Mouse (Mus musculus) midbrain, embryonic 15.5 days (tissue): Measurements from ENCODE around the gene Gbx1. TPM values are rescaled to one million over a fixed set of nuclear protein-coding genes. Genes with fewer than 3 reads are reported as not detected.

Experiments used
- ATAC-seq: fragments of 200-750 bp; cut with Nextera tagmentation; replicated peaks from 2 replicates; pipeline ENCODE4 v1.8.0; 2017; ENCODE audit warnings: moderate TSS enrichment
- H3K27ac ChIP-seq: fragments of 300-500 bp; sonication (generic); 2 replicates; pipeline ENCODE4 v1.5.1; 2015; ENCODE audit warnings: mild to moderate bottlenecking, inconsistent platforms
- H3K27me3 ChIP-seq: fragments of 300-500 bp; sonication (generic); replicated peaks from 2 replicates; pipeline ENCODE4 v1.6.1; 2015; ENCODE audit warnings: inconsistent platforms
- H3K36me3 ChIP-seq: fragments of 300-500 bp; sonication (generic); replicated peaks from 2 replicates; pipeline ENCODE4 v1.6.1; 2015; ENCODE audit warnings: inconsistent platforms
- H3K4me1 ChIP-seq: fragments of 300-500 bp; sonication (generic); 2 replicates; pipeline ENCODE4 v1.6.1; 2015; ENCODE audit warnings: inconsistent platforms
- H3K4me2 ChIP-seq: fragments of 300-500 bp; sonication (generic); 2 replicates; pipeline ENCODE4 v1.6.1; 2015; ENCODE audit warnings: inconsistent platforms, mild to moderate bottlenecking, moderate library complexity
- H3K4me3 ChIP-seq: fragments of 300-500 bp; sonication (generic); 2 replicates; pipeline ENCODE4 v1.5.1; 2015; ENCODE audit warnings: mild to moderate bottlenecking, inconsistent platforms
- H3K9ac ChIP-seq: fragments of 300-500 bp; sonication (generic); 2 replicates; pipeline ENCODE4 v1.6.1; 2015; ENCODE audit warnings: mild to moderate bottlenecking, inconsistent platforms
- H3K9me3 ChIP-seq: fragments of 300-500 bp; sonication (generic); 2 replicates; pipeline ENCODE4 v1.6.1; 2016; ENCODE audit warnings: inconsistent platforms
- WGBS: fragments of 180-500 bp; shearing (Covaris S2); methylation state at CpG from one replicate; pipeline ENCODE4 v1.1.7; 2015; ENCODE audit warnings: mixed read lengths; 5-methylcytosine and 5-hydroxymethylcytosine counted together
- polyA plus RNA-seq: library from polyadenylated mRNA; unstranded; fragments of >200 nt; fragmentation: Nextera tagmentation; extraction: Ambion mirVana; gene quantifications from 2 replicates; pipeline ENCODE4 v1.2.1, GENCODE M21; 2015

The Gbx1 gene
- polyA plus RNA-seq, 1 experiment from 2014 or later: 0.44 TPM

DNA sequence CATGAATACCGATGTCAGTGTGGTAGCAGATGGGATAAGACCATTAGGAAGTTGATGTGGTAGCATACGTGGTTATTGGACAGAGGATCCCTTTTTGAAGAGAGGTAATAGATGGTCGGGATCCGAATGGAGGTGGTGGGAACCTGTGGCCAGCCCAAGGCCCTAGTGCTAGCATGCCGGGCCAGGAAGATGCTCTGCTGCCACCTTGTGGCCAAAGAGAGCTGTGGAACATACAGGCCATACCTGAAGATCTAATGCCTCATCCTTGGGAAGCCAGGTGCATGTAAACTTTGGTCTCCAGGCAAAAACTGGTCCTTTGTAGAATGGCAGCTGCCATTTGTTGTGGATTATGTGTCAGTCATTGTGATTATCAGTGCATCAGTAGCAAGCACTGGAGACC is 56.4 kb downstream of the Gbx1 start:
- H3K9me3 ChIP-seq: no peaks in the 10 kb centered on the region
- peaks cover 54% of the 10 kb centered on the region for H3K4me1 ChIP-seq
- H3K4me3 ChIP-seq: no peak overlapping the region
- no peak overlapping the region for H3K4me2 ChIP-seq
- H3K36me3 ChIP-seq: no peaks in the 10 kb centered on the region
- H3K9ac ChIP-seq: no peak overlapping the region
- 0 out of 2 replicates have a peak, but pooled peaks cover 3% of the 10 kb centered on the region for H3K27me3 ChIP-seq
- no peak overlapping the region for H3K27ac ChIP-seq
- ATAC-seq: peak; percentile 72
- WGBS: 11% methylated on average over 5 of the region's 5 CpGs

DNA sequence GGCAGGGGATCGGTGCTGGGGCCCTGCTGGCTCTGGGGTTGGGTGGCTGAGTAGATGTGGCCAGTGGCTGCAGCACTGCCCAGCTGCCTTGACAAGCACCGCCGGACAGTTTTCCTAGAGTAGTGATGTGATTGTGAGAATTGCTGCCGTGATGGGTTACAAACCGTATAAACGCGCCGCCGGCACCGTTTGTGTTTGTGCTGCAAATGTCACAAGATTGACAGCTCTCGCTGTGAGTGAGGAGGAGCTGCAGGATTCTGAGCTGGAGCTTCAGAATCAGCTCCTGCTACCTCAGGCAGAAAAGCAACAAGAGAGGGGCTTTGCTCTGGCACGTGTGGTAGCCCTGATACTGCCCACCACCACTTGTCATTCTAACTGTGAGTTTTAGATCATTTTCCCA is 60.2 kb downstream of the Gbx1 start:
- Histone ChIP-seq H3K4me3 (no peak overlapping the region), H3K9ac (peak overlapping the region; percentile 12; the same call in 1 of the 2 replicates), H3K27me3 (no peaks in the 10 kb centered on the region), H3K9me3 (no peaks in the 10 kb centered on the region), H3K36me3 (0 out of 2 replicates have a peak, but pooled peaks cover under 1% of the 10 kb centered on the region), H3K4me2 (no peak overlapping the region), H3K27ac (0 out of 2 replicates have a peak overlapping the region, but pooled peaks have one; percentile 11), H3K4me1 (peaks cover 36% of the 10 kb centered on the region)
- ATAC-seq: no peak
- 26% methylated on average over 12 of the region's 12 CpGs for WGBS

DNA sequence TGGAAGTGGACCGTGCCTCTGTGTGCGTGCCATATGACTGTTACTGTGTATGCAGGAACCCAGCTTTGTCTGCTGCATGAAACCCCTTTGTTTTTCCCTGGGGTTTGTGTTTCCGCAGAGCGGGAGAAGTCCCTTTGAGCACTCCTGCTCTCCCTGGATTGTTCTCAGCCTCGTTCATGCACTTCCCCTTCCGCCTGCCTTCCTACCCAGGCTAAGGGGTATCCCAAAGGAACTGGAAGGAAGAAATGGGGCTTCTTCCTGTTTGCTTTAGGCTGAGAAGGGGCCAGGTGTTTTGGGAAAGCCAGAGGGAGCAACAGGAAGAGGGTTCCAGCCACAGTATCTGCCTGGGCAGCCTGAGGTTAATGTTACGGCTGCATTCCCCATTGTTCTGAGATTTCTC is 71.4 kb downstream of the Gbx1 start:
- H3K4me3 ChIP-seq: no peak overlapping the region
- no peaks in the 10 kb centered on the region for H3K9me3 ChIP-seq
- H3K4me2 ChIP-seq: peak overlapping the region; percentile 82
- WGBS: 48% methylated on average over 7 of the region's 7 CpGs
- H3K36me3 ChIP-seq: 0 out of 2 replicates have a peak, but pooled peaks cover 4% of the 10 kb centered on the region
- H3K27me3 ChIP-seq: no peaks in the 10 kb centered on the region
- H3K4me1 ChIP-seq: peaks cover 42% of the 10 kb centered on the region
- ATAC-seq: no peak
- peak overlapping the region; percentile 16; the same call in 1 of the 2 replicates for H3K9ac ChIP-seq
- 0 out of 2 replicates have a peak overlapping the region, but pooled peaks have one; percentile 0 for H3K27ac ChIP-seq

GRCm38 (mm10) chr5:24455076-24455475 is 71.9 kb downstream of the Gbx1 start:
- Histone ChIP-seq H3K9ac (peak overlapping the region; percentile 16; the same call in 1 of the 2 replicates), H3K9me3 (no peaks in the 10 kb centered on the region), H3K4me2 (peak overlapping the region; percentile 82), H3K4me1 (peaks cover 42% of the 10 kb centered on the region), H3K4me3 (no peak overlapping the region), H3K27ac (0 out of 2 replicates have a peak overlapping the region, but pooled peaks have one; percentile 0), H3K36me3 (0 out of 2 replicates have a peak, but pooled peaks cover 4% of the 10 kb centered on the region), H3K27me3 (no peaks in the 10 kb centered on the region)
- ATAC-seq: no peak
- WGBS: 63% methylated on average over 3 of the region's 3 CpGs

GRCm38 (mm10) chr5:24453985-24454303 is 73.1 kb downstream of the Gbx1 start:
- H3K9ac ChIP-seq: peak overlapping the region; percentile 88
- H3K36me3 ChIP-seq: 0 out of 2 replicates have a peak, but pooled peaks cover 4% of the 10 kb centered on the region
- no peaks in the 10 kb centered on the region for H3K27me3 ChIP-seq
- H3K4me1 ChIP-seq: peaks cover 42% of the 10 kb centered on the region
- H3K9me3 ChIP-seq: no peaks in the 10 kb centered on the region
- peak overlapping the region; percentile 90; the same call in 1 of the 2 replicates for H3K27ac ChIP-seq
- peak overlapping the region; percentile 87 for H3K4me3 ChIP-seq
- WGBS: 16% methylated on average over 2 of the region's 2 CpGs
- ATAC-seq: no peak
- peak overlapping the region; percentile 82 for H3K4me2 ChIP-seq

DNA sequence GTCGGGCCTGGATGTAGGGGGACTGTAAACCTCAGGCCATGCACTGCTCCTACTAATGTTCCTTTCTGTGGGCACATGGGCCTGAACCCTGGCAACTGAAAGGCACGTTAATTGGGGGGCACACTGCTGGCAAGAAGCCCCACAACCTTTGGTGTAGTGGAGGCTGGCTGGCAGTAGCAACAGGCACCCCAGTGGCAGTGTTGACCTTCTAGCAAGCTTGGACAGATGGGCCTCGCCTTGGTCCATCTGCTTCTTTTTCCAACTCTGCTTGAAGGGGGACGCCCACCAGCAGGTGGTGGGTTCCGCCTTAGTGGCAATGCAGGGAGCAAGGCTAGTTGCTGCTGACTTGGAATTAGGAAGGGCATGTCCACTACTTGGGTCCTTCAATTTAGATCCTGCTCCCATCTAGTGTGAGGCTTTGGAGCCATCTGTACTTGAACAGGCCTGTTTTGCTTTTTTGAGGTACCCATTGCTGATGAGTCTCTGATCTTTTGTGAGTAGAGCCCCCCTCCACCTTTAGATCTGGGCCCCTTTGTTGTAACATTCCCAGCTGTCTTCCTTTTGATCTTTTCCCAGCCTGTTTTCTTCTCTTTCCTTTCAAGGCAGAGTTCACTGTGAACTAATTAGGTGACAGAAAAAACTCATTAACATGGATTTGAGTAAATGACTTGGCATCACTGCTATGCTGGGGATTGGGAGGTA is 73.6 kb downstream of the Gbx1 start:
- Histone ChIP-seq H3K4me1 (peaks cover 42% of the 10 kb centered on the region), H3K27me3 (no peaks in the 10 kb centered on the region), H3K36me3 (0 out of 2 replicates have a peak, but pooled peaks cover 1% of the 10 kb centered on the region), H3K4me2 (peak overlapping the region; percentile 82), H3K4me3 (peak overlapping the region; percentile 87), H3K27ac (peak overlapping the region; percentile 90), H3K9me3 (no peaks in the 10 kb centered on the region), H3K9ac (peak overlapping the region; percentile 88)
- 3% methylated on average over 5 of the region's 5 CpGs for WGBS
- ATAC-seq: peak; percentile 7; the same call in 1 of the 2 replicates

Other genes starting within 250 kb of the Gbx1 start
- 11.8 and 13.9 TPM in 2 replicates for gene Kcnh2, start 175.6 kb downstream of the Gbx1 start, polyA plus RNA-seq
- 10.9 and 11.9 TPM in 2 replicates for gene Nos3, start 162.4 kb downstream of the Gbx1 start, polyA plus RNA-seq
- gene Atg9b, start 135.1 kb downstream of the Gbx1 start, polyA plus RNA-seq: 2.3 and 2.9 TPM in 2 replicates
- gene Abcb8, start 133.5 kb downstream of the Gbx1 start, polyA plus RNA-seq: 57.1 and 60.0 TPM in 2 replicates
- 0.20 and 0.35 TPM in 2 replicates for gene Asic3, start 113.8 kb downstream of the Gbx1 start, polyA plus RNA-seq
- gene Cdk5, start 103.7 kb downstream of the Gbx1 start, polyA plus RNA-seq: 120 and 121 TPM in 2 replicates
- gene Slc4a2, start 103.4 kb downstream of the Gbx1 start, polyA plus RNA-seq: 23.1 and 26.1 TPM in 2 replicates
- gene Fastk, start 81.9 kb downstream of the Gbx1 start, polyA plus RNA-seq: 96.6 and 104 TPM in 2 replicates
- 62.9 and 63.7 TPM in 2 replicates for gene Tmub1, start 79.3 kb downstream of the Gbx1 start, polyA plus RNA-seq
- 122 and 124 TPM in 2 replicates for gene Agap3, start 75.0 kb downstream of the Gbx1 start, polyA plus RNA-seq
- gene Asb10, start 13.8 kb upstream of the Gbx1 start, polyA plus RNA-seq: 0.06 and 0.11 TPM in 2 replicates
- 0.06 TPM in 1 of 2 replicates, not detected in the other for gene 4931409K22Rik, start 29.6 kb upstream of the Gbx1 start, polyA plus RNA-seq
- 83.8 and 86.4 TPM in 2 replicates for gene Abcf2, start 50.3 kb upstream of the Gbx1 start, polyA plus RNA-seq
- gene Chpf2, start 59.5 kb upstream of the Gbx1 start, polyA plus RNA-seq: 22.1 and 23.0 TPM in 2 replicates
- 182 and 186 TPM in 2 replicates for gene Smarcd3, start 97.2 kb upstream of the Gbx1 start, polyA plus RNA-seq
- 47.5 and 48.7 TPM in 2 replicates for gene Nub1, start 158.3 kb upstream of the Gbx1 start, polyA plus RNA-seq
- 6.7 and 8.6 TPM in 2 replicates for gene Wdr86, start 203.5 kb upstream of the Gbx1 start, polyA plus RNA-seq
- gene Crygn, start 230.8 kb upstream of the Gbx1 start, polyA plus RNA-seq: 1.7 and 2.5 TPM in 2 replicates